Mouse (Mus musculus): ENCODE data around the gene Vmn2r65.

Vmn2r65 gene

GRCm38 (mm10) chr7:84964015-84964414, at the start of gene Vmn2r65:
Vmn2r65 (minus strand) TSS chr7:84964115.
- DNase-seq, result no peak

DNA sequence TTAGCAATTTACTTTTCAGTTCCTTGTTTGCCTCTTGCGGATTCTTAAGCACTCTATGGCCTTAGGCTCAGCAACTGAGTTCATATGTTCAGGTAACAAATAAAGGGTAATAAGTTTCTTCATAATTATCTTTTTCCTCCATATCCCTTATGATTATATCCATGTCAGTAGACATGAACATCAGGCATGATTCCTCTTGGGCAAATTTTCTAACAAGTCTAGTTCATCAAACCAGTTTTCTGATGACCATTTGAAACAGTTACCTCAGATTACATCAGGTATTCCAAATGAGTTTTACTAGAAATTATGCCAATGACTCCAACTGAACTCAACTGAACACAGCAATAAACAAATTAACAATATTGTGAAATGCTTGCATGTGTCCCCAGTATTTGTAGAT, 48.3 kb upstream of the Vmn2r65 start, which contains the start of gene Vmn2r66:
Gene Vmn2r66 (minus strand): TSS at position 101 of the 400 bp plus-strand sequence.
- DNase-seq, result no peak

GRCm38 (mm10) chr7:84996694-84997093, 32.8 kb upstream of the Vmn2r65 start:
- DNase-seq, result no peak

Data from cerebellum, adult 9-10 months (tissue).